Mouse (Mus musculus): Measurements from ENCODE around the gene Sec23a. TPM values are rescaled to one million over a fixed set of nuclear protein-coding genes. Genes with fewer than 3 reads are reported as not detected.
"Not testable (repeated sequence)": the region's sequence is repeated elsewhere in the genome, so short reads cannot be mapped to it uniquely, and the experiment has no call there.

Gene Sec23a
- polyA plus RNA-seq, 2 experiments = 67.1 to 97.1 TPM

DNA sequence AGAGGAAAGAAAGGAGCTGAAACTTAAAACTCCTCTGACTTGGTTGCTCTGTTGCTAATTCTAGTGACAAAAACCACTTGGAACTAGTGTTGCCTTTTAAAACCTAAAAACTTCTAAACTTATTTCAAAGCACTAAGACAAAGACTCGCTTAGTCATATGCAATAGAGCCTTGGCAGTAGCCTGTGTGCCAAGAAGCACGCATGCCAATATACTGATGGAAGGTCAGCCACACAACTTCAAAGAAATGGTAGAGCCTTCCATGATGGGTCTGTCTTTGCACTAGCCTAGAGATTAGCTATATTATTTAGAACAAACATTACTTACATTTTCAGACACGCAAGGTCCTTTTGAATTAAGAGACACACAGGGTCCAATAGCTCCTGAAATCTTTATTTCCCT lies 26.1 kb downstream of the Sec23a start:
- H3K27ac ChIP-seq (replicated peaks; ENCODE audit: low read depth, low read length) = no peak overlapping the region
- no peak overlapping the region for H3K4me2 ChIP-seq (replicated peaks; ENCODE audit: low read depth, low read length, severe bottlenecking)
- no peaks in the 10 kb centered on the region for H3K4me1 ChIP-seq (ENCODE audit: control insufficient read depth, insufficient read depth, low read length)
- no peaks in the 10 kb centered on the region for H3K27me3 ChIP-seq (ENCODE audit: control insufficient read depth, insufficient read depth, low read length)
- WGBS = 93% methylated on average over 3 of the region's 3 CpGs
- peaks cover 87% of the 10 kb centered on the region for H3K36me3 ChIP-seq (ENCODE audit: control insufficient read depth, insufficient read depth, low read length)
- no peak overlapping the region for H3K4me3 ChIP-seq (replicated peaks; ENCODE audit: low read length)
- no peak overlapping the region for H3K9ac ChIP-seq (ENCODE audit: low read depth, low read length, severe bottlenecking)
- no peak for ATAC-seq (ENCODE audit: low FRiP score, low read depth)
- H3K9me3 ChIP-seq (ENCODE audit: control insufficient read depth, low read length) = no peaks in the 10 kb centered on the region
- DNase-seq (ENCODE audit: low spot score) = no peak
- no peak for TF ChIP-seq POLR2A (IDR thresholded peaks at IDR 0.05; ENCODE audit: borderline replicate concordance, extremely low read depth, insufficient read depth, insufficient read length)

DNA sequence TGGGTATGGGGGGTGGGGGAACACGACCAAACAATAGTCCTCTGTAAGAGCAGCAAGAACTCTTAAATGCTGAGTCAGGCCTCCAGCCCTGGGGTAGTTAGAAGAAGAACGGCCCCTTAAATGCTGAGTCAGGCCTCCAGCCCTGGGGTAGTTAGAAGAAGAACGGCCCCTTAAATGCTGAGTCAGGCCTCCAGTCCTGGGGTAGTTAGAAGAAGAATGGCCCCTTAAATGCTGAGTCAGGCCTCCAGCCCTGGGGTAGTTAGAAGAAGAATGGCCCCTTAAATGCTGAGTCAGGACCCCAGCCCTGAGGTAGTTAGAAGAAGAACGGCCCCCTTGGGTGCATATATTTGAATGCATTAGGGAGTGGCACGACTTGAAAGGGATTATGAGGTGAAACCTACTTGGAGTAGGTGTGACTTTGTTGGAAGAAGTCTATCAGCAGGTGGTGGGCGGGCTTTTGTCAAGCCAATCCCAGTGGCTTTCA lies 30.6 kb downstream of the Sec23a start:
- not testable (repeated sequence) for H3K9ac ChIP-seq (ENCODE audit: low read depth, low read length, severe bottlenecking); H3K27ac ChIP-seq (replicated peaks; ENCODE audit: low read depth, low read length); H3K27me3 ChIP-seq (ENCODE audit: control insufficient read depth, insufficient read depth, low read length); H3K4me1 ChIP-seq (ENCODE audit: control insufficient read depth, insufficient read depth, low read length); ATAC-seq (ENCODE audit: low FRiP score, low read depth); DNase-seq (ENCODE audit: low spot score); H3K4me3 ChIP-seq (replicated peaks; ENCODE audit: low read length); H3K4me2 ChIP-seq (replicated peaks; ENCODE audit: low read depth, low read length, severe bottlenecking); H3K9me3 ChIP-seq (ENCODE audit: control insufficient read depth, low read length)
- WGBS = 75% methylated on average over 6 of the region's 6 CpGs
- peaks cover 89% of the 10 kb centered on the region for H3K36me3 ChIP-seq (ENCODE audit: control insufficient read depth, insufficient read depth, low read length)

DNA sequence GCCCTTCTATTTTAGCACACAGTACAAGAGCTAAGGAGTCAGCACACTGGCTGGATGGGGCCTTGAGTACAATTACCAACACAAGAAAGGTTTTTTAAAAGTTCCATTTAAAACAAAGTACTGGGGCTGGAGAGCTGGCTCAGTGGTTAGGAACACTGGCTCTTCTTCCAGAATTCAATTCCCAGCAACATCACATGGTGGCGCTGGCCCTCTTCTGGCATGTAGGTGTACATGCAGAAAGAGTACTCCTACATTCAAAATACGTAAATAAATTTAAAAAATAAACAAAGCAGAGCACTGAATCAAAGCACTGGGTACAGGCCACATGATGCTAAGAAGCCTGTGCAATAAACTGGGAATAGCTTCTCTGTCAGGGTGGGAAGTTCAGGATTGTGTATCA lies 34.9 kb downstream of the Sec23a start:
- Histone ChIP-seq H3K4me2 (replicated peaks; ENCODE audit: low read depth, low read length, severe bottlenecking) (no peak overlapping the region), H3K36me3 (ENCODE audit: control insufficient read depth, insufficient read depth, low read length) (peaks cover 78% of the 10 kb centered on the region), H3K9me3 (ENCODE audit: control insufficient read depth, low read length) (no peaks in the 10 kb centered on the region), H3K9ac (ENCODE audit: low read depth, low read length, severe bottlenecking) (no peak overlapping the region), H3K4me1 (ENCODE audit: control insufficient read depth, insufficient read depth, low read length) (no peaks in the 10 kb centered on the region), H3K27me3 (ENCODE audit: control insufficient read depth, insufficient read depth, low read length) (no peaks in the 10 kb centered on the region), H3K27ac (replicated peaks; ENCODE audit: low read depth, low read length) (no peak overlapping the region), H3K4me3 (replicated peaks; ENCODE audit: low read length) (no peak overlapping the region)
- no peak for ATAC-seq (ENCODE audit: low FRiP score, low read depth)
- DNase-seq (ENCODE audit: low spot score) = no peak
- WGBS = 78% methylated on average over 2 of the region's 2 CpGs
- TF ChIP-seq POLR2A (IDR thresholded peaks at IDR 0.05; ENCODE audit: borderline replicate concordance, extremely low read depth, insufficient read depth, insufficient read length) = no peak

DNA sequence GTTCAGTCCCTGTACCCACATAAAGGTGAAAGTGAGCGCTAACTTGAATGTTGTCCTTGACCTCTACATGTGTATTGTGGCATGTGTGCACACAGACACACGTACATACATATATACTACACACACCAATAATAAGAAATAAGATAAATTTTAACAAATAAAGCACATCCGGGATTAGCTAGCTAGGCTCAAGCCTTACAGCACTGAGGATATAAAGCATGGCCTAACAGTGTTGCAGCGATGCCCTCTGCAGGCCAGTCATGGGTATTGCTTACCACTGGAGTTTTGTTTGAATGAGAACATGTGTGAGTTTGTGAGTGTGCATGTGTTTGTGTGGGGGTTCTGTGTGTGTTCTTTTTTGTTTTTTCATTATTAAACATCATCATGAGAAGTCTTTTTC lies 47.2 kb downstream of the Sec23a start:
- Histone ChIP-seq H3K4me1 (ENCODE audit: control insufficient read depth, insufficient read depth, low read length) (no peaks in the 10 kb centered on the region), H3K9ac (ENCODE audit: low read depth, low read length, severe bottlenecking) (no peak overlapping the region), H3K36me3 (ENCODE audit: control insufficient read depth, insufficient read depth, low read length) (peaks cover 74% of the 10 kb centered on the region), H3K9me3 (ENCODE audit: control insufficient read depth, low read length) (no peaks in the 10 kb centered on the region), H3K27me3 (ENCODE audit: control insufficient read depth, insufficient read depth, low read length) (no peaks in the 10 kb centered on the region), H3K27ac (replicated peaks; ENCODE audit: low read depth, low read length) (no peak overlapping the region), H3K4me2 (replicated peaks; ENCODE audit: low read depth, low read length, severe bottlenecking) (no peak overlapping the region), H3K4me3 (replicated peaks; ENCODE audit: low read length) (no peak overlapping the region)
- 75% methylated on average over 4 of the region's 4 CpGs for WGBS
- ATAC-seq (ENCODE audit: low FRiP score, low read depth) (no peak), DNase-seq (ENCODE audit: low spot score) (peak; percentile 28)
- no peak for TF ChIP-seq POLR2A (IDR thresholded peaks at IDR 0.05; ENCODE audit: borderline replicate concordance, extremely low read depth, insufficient read depth, insufficient read length)

DNA sequence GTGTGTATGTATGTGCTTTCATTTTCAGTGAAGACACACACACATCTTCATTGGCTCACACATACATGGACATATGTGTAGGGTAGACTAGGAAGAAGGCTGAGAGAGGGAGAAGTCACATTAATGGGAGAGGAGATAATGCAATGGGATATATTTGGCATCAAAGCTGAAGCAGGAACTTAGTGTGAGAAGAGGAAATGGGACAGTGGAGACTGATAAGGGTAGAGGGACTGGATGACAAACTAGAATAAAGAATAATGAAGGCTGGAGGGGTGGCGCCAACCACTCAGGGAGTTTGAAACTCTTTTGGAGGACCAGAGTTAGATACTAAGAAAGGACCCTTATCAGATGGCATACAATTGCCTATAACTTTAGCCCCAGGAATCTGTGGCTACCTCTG lies 51.0 kb downstream of the Sec23a start:
- H3K27me3 ChIP-seq (ENCODE audit: control insufficient read depth, insufficient read depth, low read length) = no peaks in the 10 kb centered on the region
- no peak overlapping the region for H3K9ac ChIP-seq (ENCODE audit: low read depth, low read length, severe bottlenecking)
- no peaks in the 10 kb centered on the region for H3K4me1 ChIP-seq (ENCODE audit: control insufficient read depth, insufficient read depth, low read length)
- peaks cover 54% of the 10 kb centered on the region for H3K36me3 ChIP-seq (ENCODE audit: control insufficient read depth, insufficient read depth, low read length)
- H3K4me2 ChIP-seq (replicated peaks; ENCODE audit: low read depth, low read length, severe bottlenecking) = no peak overlapping the region
- DNase-seq (ENCODE audit: low spot score) = no peak
- no peak for TF ChIP-seq POLR2A (IDR thresholded peaks at IDR 0.05; ENCODE audit: borderline replicate concordance, extremely low read depth, insufficient read depth, insufficient read length)
- H3K9me3 ChIP-seq (ENCODE audit: control insufficient read depth, low read length) = no peaks in the 10 kb centered on the region
- H3K27ac ChIP-seq (replicated peaks; ENCODE audit: low read depth, low read length) = no peak overlapping the region
- no peak for ATAC-seq (ENCODE audit: low FRiP score, low read depth)
- WGBS = 95% methylated on average over 1 of the region's 1 CpGs
- H3K4me3 ChIP-seq (replicated peaks; ENCODE audit: low read length) = no peak overlapping the region

DNA sequence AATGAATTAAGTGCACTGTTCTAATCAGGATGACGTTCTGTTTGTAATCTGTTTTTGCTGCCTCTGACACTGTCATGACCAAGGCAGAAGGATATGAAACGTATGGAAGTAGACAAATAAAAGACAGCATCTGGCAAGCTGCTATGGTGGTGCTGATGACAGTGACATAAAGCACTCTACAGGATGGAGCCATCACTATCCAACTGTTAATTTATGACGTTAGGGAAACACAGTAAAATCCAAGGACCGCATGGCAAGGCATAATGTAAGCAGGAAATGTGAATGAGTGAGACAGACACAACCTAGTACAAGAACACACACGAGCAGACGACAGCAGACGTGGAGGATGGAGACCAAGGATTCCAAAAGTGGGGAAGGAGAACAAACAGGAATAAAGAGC lies 55.2 kb downstream of the Sec23a start:
- ATAC-seq (ENCODE audit: low FRiP score, low read depth) (no peak), DNase-seq (ENCODE audit: low spot score) (no peak)
- H3K9me3 ChIP-seq (ENCODE audit: control insufficient read depth, low read length) = no peaks in the 10 kb centered on the region
- H3K4me1 ChIP-seq (ENCODE audit: control insufficient read depth, insufficient read depth, low read length) = no peaks in the 10 kb centered on the region
- H3K4me3 ChIP-seq (replicated peaks; ENCODE audit: low read length) = no peak overlapping the region
- no peak for TF ChIP-seq POLR2A (IDR thresholded peaks at IDR 0.05; ENCODE audit: borderline replicate concordance, extremely low read depth, insufficient read depth, insufficient read length)
- no peak overlapping the region for H3K9ac ChIP-seq (ENCODE audit: low read depth, low read length, severe bottlenecking)
- H3K4me2 ChIP-seq (replicated peaks; ENCODE audit: low read depth, low read length, severe bottlenecking) = no peak overlapping the region
- H3K36me3 ChIP-seq (ENCODE audit: control insufficient read depth, insufficient read depth, low read length) = peaks cover 18% of the 10 kb centered on the region
- 45% methylated on average over 7 of the region's 7 CpGs for WGBS
- H3K27me3 ChIP-seq (ENCODE audit: control insufficient read depth, insufficient read depth, low read length) = no peaks in the 10 kb centered on the region
- no peak overlapping the region for H3K27ac ChIP-seq (replicated peaks; ENCODE audit: low read depth, low read length)

Measured in limb, embryonic 14.5 days (tissue).